Mouse (Mus musculus): Measurements from ENCODE around the gene Bet1l. TPM values are rescaled to one million over a fixed set of nuclear protein-coding genes. Genes with fewer than 3 reads are reported as not detected.
A peak's percentile ranks its signal among the peaks of the same experiment; 100 is the strongest.
"Not testable (repeated sequence)": the region's sequence is repeated elsewhere in the genome, so short reads cannot be mapped to it uniquely, and the experiment has no call there.

Gene Bet1l
- 23.0 and 26.1 TPM in 2 replicates for polyA plus RNA-seq (2016; fragmentation: Nextera tagmentation; extraction: Ambion mirVana)

DNA sequence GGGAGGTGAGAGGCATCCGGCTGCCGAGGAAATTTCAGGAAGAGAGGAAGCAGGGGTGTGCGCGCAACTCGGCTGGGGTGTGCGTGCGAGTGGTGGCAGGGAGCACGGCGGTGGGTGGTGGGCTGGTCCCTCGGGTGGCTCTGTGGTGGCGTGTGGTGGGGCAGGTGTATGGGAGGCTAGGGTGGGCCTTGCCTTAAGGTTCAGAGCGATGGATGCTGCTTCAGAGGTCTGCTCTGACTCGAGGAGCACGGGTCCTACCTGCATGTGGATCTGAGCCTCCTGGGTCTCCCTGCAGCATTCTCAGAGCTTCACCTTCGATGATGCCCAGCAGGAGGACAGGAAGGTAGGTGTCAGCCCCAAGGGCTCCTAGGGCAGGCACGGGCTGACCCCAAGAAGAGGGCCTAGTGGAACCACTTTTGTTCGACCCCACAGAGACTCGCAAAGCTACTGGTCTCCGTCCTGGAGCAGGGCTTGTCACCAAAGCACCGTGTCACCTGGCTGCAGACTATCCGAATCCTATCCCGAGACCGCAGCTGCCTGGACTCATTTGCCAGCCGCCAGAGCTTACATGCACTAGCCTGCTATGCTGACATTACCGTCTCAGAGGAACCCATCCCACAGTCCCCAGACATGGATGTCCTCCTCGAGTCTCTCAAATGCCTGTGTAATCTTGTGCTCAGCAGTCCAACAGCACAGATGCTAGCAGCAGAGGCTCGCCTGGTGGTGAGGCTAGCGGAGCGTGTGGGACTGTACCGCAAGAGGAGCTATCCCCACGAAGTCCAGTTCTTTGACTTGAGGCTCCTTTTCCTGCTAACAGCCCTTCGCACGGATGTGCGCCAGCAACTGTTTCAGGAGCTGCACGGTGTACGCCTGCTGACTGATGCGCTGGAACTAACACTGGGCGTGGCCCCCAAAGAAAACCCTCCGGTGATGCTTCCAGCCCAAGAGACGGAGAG lies at the start of gene Bet1l:
Bet1l (minus strand) TSS at position 28 of the 956 bp plus-strand sequence.
- Histone ChIP-seq H3K4me1 (peaks cover 36% of the 10 kb centered on the region), H3K36me3 (peaks cover 67% of the 10 kb centered on the region), H3K4me3 (peak within 1 kb of the TSS; percentile 91), H3K9me3 (replicated peaks) (no peaks in the 10 kb centered on the region), H3K27me3 (ENCODE audit: low read depth, poor library complexity, severe bottlenecking) (no peaks in the 10 kb centered on the region), H3K27ac (peak within 1 kb of the TSS; percentile 88)
- WGBS, result 44% methylated on average over 40 of the region's 40 CpGs
- DNase-seq (ENCODE audit: low spot score), result peak; percentile 35

DNA sequence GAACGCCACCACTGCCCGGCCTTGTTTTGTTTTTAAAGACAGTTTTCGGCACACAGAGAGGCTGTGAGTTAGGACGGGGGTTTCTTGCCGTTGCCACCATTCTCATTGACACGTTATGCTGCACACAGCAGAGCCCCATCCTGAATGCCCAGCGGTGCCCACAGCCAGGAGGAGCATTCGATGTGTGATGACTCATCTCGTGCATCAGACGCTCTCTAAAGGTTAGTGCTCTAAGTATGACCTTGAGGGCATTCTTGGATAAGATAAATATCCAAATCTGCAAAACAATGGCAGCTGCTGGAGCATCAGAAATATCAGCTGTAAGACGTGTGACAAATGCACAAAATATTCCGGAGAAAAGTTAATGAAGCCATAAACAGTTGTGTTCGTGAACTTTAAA lies 49.8 kb upstream of the Bet1l start:
- no peak for DNase-seq (ENCODE audit: low spot score)
- 88% methylated on average over 13 of the region's 13 CpGs for WGBS
- H3K4me3 ChIP-seq, result no peak overlapping the region

DNA sequence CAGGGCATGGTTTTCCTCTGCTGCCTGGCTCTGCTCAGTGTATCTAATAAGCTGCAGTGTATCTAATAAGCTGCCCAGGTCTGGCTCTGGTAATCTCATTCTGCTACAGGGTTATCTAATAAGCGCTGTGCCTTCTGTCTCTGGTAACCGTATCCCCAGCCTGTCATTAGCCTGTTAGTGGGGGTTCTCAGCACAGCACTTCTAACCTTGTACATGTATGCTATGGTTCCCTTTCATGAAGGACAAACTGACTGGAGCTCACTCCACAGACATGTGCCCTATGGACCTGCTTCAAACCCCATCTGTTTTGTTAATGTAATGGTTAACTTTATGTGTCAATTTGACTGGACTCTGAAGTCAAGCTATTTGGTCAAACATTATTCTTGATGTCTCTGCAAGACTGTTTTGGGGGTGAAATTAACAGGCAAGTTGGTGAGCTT lies 48.3 kb upstream of the Bet1l start:
- 85% methylated on average over 2 of the region's 2 CpGs for WGBS
- Histone ChIP-seq H3K36me3 (0 out of 2 replicates have a peak, but pooled peaks cover 5% of the 10 kb centered on the region), H3K4me3 (no peak overlapping the region), H3K4me1 (peaks cover 30% of the 10 kb centered on the region), H3K27ac (no peak overlapping the region), H3K27me3 (ENCODE audit: low read depth, poor library complexity, severe bottlenecking) (no peaks in the 10 kb centered on the region), H3K9me3 (replicated peaks) (no peaks in the 10 kb centered on the region)
- no peak for DNase-seq (ENCODE audit: low spot score)

More for the DNA sequence above, 49.8 kb upstream of the Bet1l start:
- Histone ChIP-seq H3K27me3 (ENCODE audit: low read depth, poor library complexity, severe bottlenecking) (no peaks in the 10 kb centered on the region), H3K36me3 (no peaks in the 10 kb centered on the region), H3K27ac (no peak overlapping the region), H3K9me3 (replicated peaks) (no peaks in the 10 kb centered on the region), H3K4me1 (peaks cover 26% of the 10 kb centered on the region)

DNA sequence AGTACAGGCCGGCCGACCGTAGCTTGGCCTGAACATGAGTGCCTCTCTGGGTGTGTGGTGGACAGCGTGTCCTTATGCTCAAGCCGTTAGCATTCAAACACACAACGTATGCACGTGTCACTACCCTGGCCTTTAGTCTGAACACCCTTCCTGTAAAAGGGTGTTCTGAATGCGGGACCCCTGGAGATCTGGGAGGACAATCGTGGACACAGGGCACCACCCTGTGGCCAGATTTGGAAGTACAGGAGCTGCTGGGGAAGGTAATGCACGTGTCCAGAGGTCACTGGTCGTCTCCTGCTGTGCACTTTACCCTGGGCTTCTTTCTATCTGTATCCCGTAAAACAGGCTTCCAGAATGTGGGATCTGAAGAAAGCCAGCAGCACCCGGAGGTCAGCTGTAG lies 45.8 kb upstream of the Bet1l start:
- Histone ChIP-seq H3K4me3 (no peak overlapping the region), H3K36me3 (peaks cover 25% of the 10 kb centered on the region), H3K4me1 (peaks cover 20% of the 10 kb centered on the region), H3K27me3 (ENCODE audit: low read depth, poor library complexity, severe bottlenecking) (no peaks in the 10 kb centered on the region), H3K27ac (peak overlapping the region; percentile 31), H3K9me3 (replicated peaks) (no peaks in the 10 kb centered on the region)
- WGBS, result 27% methylated on average over 13 of the region's 13 CpGs
- DNase-seq (ENCODE audit: low spot score), result peak; percentile 87

DNA sequence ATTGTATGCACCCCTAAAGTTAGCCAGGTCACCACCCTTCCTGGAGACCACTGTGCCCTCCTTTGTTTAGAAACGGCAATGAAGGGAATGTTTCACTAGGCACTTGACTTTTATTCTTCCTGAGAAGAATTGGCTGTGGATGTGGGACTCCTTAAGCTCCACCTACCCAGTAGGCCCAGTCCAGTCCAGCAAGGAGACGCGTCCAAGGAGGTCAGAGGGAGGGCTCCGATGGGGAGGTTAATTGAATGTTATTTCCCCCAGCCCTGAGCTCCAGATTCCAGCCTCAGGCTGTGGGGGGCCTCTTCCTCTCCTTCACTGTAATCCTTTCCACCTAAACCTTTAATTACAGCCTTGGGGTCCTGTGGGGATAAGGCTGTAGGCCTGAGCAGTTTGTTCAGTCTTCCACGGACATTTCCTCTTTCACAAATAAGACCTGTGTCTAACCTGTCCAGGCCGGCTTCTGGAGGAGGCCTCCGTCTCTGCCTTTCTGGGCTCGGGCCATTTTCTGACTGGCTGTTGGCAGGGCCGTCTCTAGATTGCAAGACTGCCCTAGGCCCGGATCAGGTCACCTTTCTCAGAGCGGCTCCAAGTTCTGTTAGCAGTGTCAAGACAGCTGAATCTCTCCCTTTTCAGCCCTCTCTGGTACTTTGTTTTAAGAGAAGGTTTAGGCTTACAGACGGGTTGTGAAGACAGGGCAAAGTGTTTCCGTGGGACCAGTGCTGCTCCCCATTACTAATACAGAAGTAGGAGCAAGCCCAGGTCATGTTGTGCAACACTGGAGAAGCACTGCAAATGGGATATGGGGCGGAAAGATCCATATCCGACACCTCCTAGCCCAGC lies 44.9 kb upstream of the Bet1l start:
- peaks cover 18% of the 10 kb centered on the region for H3K4me1 ChIP-seq
- H3K36me3 ChIP-seq, result peaks cover 35% of the 10 kb centered on the region
- DNase-seq (ENCODE audit: low spot score), result no peak
- H3K27me3 ChIP-seq (ENCODE audit: low read depth, poor library complexity, severe bottlenecking), result no peaks in the 10 kb centered on the region
- H3K27ac ChIP-seq, result peak overlapping the region; percentile 31; the same call in 1 of the 2 replicates
- no peak overlapping the region for H3K4me3 ChIP-seq
- no peaks in the 10 kb centered on the region for H3K9me3 ChIP-seq (replicated peaks)
- WGBS, result 76% methylated on average over 15 of the region's 15 CpGs

DNA sequence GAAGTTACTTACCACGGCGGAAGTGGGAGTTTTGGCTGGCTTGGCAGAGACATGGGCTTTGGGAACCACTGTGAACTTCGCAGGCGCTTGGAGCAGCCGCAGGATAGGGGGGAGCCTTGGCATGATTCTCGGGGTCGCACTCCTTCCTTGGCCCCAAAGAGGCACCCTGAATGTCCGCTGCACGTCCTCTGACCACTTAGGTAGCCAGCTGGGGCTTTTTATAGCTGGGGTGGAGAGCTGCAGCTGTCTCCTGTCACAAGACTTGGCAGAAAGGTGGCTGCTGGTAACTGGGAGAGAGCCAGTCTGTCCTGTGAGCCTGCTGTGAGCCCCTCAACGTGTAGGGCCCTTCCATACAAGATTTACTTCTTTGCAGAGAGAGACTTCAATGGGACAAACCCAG lies 42.8 kb upstream of the Bet1l start, which contains the start of gene Cox8b:
Cox8b (minus strand) TSS at position 227 of the 400 bp plus-strand sequence.
- H3K9me3 ChIP-seq (replicated peaks), result no peaks in the 10 kb centered on the region
- peaks cover 18% of the 10 kb centered on the region for H3K4me1 ChIP-seq
- no peak for DNase-seq (ENCODE audit: low spot score)
- H3K36me3 ChIP-seq, result peaks cover 54% of the 10 kb centered on the region
- no peak within 1 kb of the TSS for H3K4me3 ChIP-seq
- H3K27ac ChIP-seq, result no peak within 1 kb of the TSS
- no peaks in the 10 kb centered on the region for H3K27me3 ChIP-seq (ENCODE audit: low read depth, poor library complexity, severe bottlenecking)
- WGBS, result 68% methylated on average over 10 of the region's 10 CpGs

DNA sequence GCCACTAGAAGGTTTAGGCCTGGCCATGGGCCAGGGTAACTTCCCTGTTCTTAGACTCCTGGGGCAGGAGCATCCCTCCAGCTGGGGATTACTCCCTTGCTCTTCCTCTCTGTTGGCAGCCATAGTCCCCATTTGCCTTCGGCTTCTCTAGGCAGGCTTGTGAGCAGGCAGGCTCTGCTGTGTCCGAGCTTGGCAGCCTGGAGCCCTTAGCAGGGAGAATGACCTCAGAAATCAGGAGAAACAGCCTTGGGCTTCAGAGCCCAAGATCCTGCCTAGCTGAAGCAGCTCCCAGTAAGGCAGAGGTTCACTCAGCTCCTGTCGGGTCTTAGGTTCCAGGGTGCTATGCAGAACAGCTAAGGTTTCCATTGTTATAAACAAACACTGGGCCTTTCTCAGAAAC lies 41.7 kb upstream of the Bet1l start:
- H3K27me3 ChIP-seq (ENCODE audit: low read depth, poor library complexity, severe bottlenecking), result no peaks in the 10 kb centered on the region
- peaks cover 18% of the 10 kb centered on the region for H3K4me1 ChIP-seq
- no peaks in the 10 kb centered on the region for H3K9me3 ChIP-seq (replicated peaks)
- 87% methylated on average over 3 of the region's 3 CpGs for WGBS
- H3K27ac ChIP-seq, result no peak overlapping the region
- DNase-seq (ENCODE audit: low spot score), result no peak
- H3K36me3 ChIP-seq, result peaks cover 63% of the 10 kb centered on the region
- H3K4me3 ChIP-seq, result no peak overlapping the region

DNA sequence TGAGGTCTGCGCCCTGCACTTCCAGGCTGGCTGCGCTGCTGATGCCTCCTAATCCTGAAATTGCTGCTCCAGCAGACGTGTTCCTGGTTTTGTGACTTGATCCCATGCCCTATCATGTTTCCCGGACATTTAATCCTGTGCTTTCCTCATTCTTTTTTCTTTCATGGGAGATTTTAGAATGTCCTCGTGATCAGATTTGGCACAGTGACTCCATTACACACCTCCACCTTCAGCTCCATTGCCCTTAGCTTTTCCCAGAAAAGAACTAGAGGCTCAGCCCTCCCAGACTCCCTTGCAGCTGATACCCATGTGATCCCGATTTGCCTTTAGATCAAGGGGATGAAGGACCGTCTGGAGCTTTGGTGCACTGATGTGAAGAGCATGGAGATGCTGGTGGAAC lies 40.5 kb upstream of the Bet1l start:
- H3K4me3 ChIP-seq, result no peak overlapping the region
- no peak for DNase-seq (ENCODE audit: low spot score)
- WGBS, result 89% methylated on average over 7 of the region's 7 CpGs
- peaks cover 10% of the 10 kb centered on the region for H3K4me1 ChIP-seq
- no peaks in the 10 kb centered on the region for H3K9me3 ChIP-seq (replicated peaks)
- H3K27me3 ChIP-seq (ENCODE audit: low read depth, poor library complexity, severe bottlenecking), result no peaks in the 10 kb centered on the region
- no peak overlapping the region for H3K27ac ChIP-seq
- peaks cover 76% of the 10 kb centered on the region for H3K36me3 ChIP-seq

DNA sequence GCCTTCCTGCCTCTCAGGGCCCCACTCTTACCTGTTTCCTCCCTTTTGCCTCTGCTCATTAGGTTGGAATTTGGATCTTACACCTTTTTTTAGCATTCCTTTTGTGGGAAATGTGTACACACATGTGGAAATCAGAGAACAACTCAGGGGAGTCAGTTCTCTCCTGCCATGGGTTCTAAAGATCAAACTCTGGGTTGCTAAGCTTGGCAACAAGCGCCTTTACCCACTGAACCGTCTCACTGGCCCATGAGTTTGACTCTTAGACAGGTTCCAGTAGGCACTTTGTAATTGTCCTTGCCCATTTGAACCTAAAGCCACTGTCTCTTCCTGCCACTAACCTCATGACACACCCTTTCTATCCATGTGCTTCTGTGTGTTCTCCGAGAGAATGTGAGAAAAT lies 37.2 kb upstream of the Bet1l start:
- DNase-seq (ENCODE audit: low spot score), result no peak
- Histone ChIP-seq H3K4me3 (no peak overlapping the region), H3K27me3 (ENCODE audit: low read depth, poor library complexity, severe bottlenecking) (no peaks in the 10 kb centered on the region), H3K4me1 (no peaks in the 10 kb centered on the region), H3K27ac (no peak overlapping the region), H3K36me3 (peaks cover 86% of the 10 kb centered on the region), H3K9me3 (replicated peaks) (no peaks in the 10 kb centered on the region)
- WGBS, result 92% methylated on average over 3 of the region's 3 CpGs

DNA sequence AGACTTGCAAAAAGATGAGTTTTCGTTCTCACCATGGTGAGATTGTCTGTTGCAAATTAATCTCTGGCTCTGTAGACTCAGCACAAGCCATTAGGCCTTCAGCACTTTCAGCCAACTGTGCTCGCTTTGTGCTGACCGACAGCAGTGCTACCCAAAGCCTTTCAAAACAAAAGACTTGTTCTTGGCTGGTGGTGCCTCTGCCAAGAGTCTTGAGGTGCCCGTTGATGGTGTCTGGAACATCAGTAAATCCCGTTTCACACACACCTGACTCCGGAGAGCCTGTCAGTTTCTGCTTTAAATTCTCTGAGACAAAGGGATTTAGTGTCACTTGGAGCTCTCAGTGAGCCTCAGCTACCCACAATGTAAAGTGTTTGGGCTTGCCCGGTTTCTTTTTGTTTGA lies 36.7 kb upstream of the Bet1l start:
- Histone ChIP-seq H3K36me3 (peaks cover 86% of the 10 kb centered on the region), H3K9me3 (replicated peaks) (no peaks in the 10 kb centered on the region), H3K27me3 (ENCODE audit: low read depth, poor library complexity, severe bottlenecking) (no peaks in the 10 kb centered on the region), H3K27ac (no peak overlapping the region), H3K4me3 (no peak overlapping the region), H3K4me1 (no peaks in the 10 kb centered on the region)
- WGBS, result 91% methylated on average over 7 of the region's 7 CpGs
- no peak for DNase-seq (ENCODE audit: low spot score)

DNA sequence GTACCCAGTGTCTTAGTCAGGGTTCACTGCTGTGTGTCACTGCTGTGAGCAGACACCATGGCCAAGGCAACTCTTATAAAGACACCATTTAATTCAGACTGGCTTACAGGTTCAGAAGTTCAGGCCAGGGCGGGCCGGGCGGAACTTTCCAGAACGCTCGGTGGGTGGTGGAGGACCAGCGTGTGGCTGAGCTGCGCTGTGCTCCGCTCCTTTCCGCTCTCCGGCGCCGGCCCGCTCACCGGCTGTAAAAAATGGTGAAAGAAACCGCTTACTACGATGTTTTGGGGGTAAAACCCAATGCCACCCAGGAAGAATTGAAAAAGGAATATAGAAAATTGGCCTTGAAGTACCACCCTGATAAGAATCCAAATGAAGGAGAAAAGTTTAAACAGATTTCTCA lies 33.3 kb upstream of the Bet1l start:
- not testable (repeated sequence) for H3K9me3 ChIP-seq (replicated peaks); DNase-seq (ENCODE audit: low spot score); H3K27me3 ChIP-seq (ENCODE audit: low read depth, poor library complexity, severe bottlenecking); H3K4me3 ChIP-seq; H3K4me1 ChIP-seq; H3K27ac ChIP-seq
- 94% methylated on average over 16 of the region's 16 CpGs for WGBS
- peaks cover 85% of the 10 kb centered on the region for H3K36me3 ChIP-seq

DNA sequence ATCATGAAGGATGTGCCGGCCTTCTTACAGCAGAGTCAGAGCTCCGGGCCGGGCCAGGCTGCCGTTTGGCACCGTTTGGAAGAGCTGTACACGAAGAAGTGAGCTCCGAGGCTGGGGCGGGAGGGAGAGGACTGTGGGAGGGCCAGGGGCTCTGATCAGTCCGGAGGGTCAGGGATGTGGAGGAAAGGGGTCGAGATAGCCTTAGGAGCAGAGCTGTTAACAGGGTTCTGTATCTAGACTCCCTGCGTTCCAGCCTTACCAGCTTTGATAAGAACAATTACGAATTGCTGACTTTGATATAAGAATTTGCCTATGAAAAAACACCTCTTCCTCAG lies 25.1 kb upstream of the Bet1l start:
- no peaks in the 10 kb centered on the region for H3K9me3 ChIP-seq (replicated peaks)
- H3K27me3 ChIP-seq (ENCODE audit: low read depth, poor library complexity, severe bottlenecking), result no peaks in the 10 kb centered on the region
- peak overlapping the region; percentile 90 for H3K27ac ChIP-seq
- peaks cover 16% of the 10 kb centered on the region for H3K4me1 ChIP-seq
- no peak for DNase-seq (ENCODE audit: low spot score)
- under 1% methylated on average over 12 of the region's 12 CpGs for WGBS
- peak overlapping the region; percentile 91 for H3K4me3 ChIP-seq
- peaks cover 40% of the 10 kb centered on the region for H3K36me3 ChIP-seq

Measured in limb, embryonic 10.5 days (tissue).